Mouse (Mus musculus) brain, embryonic 14.5 days (tissue): Measurements from ENCODE around the gene Cdc42ep5.

Experiments used
- CTCF ChIP-seq: fragments of 200-500 bp; IDR thresholded peaks from 2 replicates; pipeline ENCODE4 v1.5.1; 2012; ENCODE audit warnings: inconsistent platforms, mild to moderate bottlenecking, moderate library complexity, borderline replicate concordance; ENCODE audit not compliant: insufficient read depth, insufficient read length; ENCODE audit errors: extremely low read depth
- POLR2A ChIP-seq: fragments of 200-500 bp; IDR thresholded peaks from 2 replicates; pipeline ENCODE4 v1.6.1; 2012; ENCODE audit warnings: mild to moderate bottlenecking, inconsistent platforms, borderline replicate concordance; ENCODE audit not compliant: poor library complexity, insufficient read depth, insufficient read length, severe bottlenecking; ENCODE audit errors: extremely low read depth

DNA sequence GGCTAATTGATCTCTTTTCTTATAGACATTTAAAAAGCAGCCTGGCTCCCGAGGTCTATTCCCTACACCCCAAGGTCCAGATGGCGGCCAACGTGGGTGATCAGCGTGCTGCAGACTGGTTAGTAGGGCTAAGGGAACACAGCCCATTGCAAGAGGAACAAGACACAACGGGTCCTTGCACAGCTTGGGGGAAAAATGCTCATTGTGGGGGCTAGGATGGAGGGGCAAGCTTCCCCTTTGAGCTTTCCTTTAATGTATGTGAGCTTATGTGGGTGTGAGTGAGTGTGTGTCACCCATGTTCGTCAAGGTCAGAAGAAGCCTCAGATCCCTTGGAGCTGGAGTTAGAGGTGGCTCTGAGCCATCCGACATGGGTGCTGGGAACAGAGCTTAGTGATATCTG is 26.0 kb downstream of the Cdc42ep5 start:
- TF ChIP-seq CTCF (no peak), POLR2A (no peak)
